Mouse (Mus musculus): ENCODE measurements around the gene Slc15a5. TPM values are rescaled to one million over a fixed set of nuclear protein-coding genes. Genes with fewer than 3 reads are reported as not detected.

The Slc15a5 gene
- not detected in 2 replicates for polyA plus RNA-seq (2012; ENCODE audit: low replicate concordance)

DNA sequence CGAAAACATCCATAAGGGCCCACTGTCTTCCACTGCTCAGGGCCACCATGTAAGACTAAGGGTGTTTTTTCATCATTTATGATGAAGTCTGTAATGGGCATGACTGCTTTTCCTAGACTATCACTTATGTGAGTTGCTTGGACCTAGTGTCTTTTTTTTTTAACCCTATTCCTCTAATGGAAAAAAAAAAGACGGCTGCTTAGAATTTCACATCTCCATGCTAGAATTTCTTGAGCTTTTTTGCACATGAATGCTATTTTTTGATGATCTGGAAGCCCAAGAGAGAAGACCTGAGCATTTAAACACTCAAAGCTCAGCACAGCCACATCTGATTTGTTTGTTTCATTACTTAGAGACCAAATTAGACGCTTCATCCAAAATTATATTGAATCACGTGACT, at the start of gene Slc15a5:
TSS of gene Slc15a5 (minus strand) at position 101 of the 400 bp plus-strand sequence.

Other genes with a start within 250 kb of the Slc15a5 start
- gene Mgst1, start 60.4 kb upstream of the Slc15a5 start, polyA plus RNA-seq (2012; ENCODE audit: low replicate concordance): 7.0 and 13.3 TPM in 2 replicates